Mouse (Mus musculus) CH12.LX (cell line): ENCODE data around the gene Dct. TPM values are rescaled to one million over a fixed set of nuclear protein-coding genes. Genes with fewer than 3 reads are reported as not detected.

ENCODE experiments used
- DNase-seq: peaks from one replicate; pipeline ENCODE4 v3.0.0-alpha.2; 2013; ENCODE audit errors: extremely low read depth
- H3K27ac ChIP-seq: 2 replicates; pipeline ENCODE4 v1.5.1; 2012; ENCODE audit warnings: low read depth, mild to moderate bottlenecking, control low read depth, moderate library complexity; ENCODE audit not compliant: insufficient read depth
- H3K27me3 ChIP-seq: replicated peaks from 2 replicates; pipeline ENCODE3; 2012; ENCODE audit warnings: inconsistent platforms
- H3K36me3 ChIP-seq, 2 experiments: replicated peaks in 1 of 2; 2 replicates each; pipeline versions ENCODE3 to v1.6.1; 2012; ENCODE audit warnings: inconsistent platforms in 1 of 2, low read length in 1 of 2, mild to moderate bottlenecking in 1 of 2, mixed read lengths in 1 of 2, moderate library complexity in 1 of 2; ENCODE audit not compliant: control insufficient read depth in 1 of 2, insufficient read depth in 1 of 2
- H3K4me1 ChIP-seq, 2 experiments: 2 replicates each; pipeline ENCODE4 v1.6.1; 2012; ENCODE audit warnings: inconsistent platforms in 1 of 2, moderate library complexity in 1 of 2; ENCODE audit not compliant: insufficient read depth in 2 of 2, control insufficient read depth in 1 of 2
- H3K4me2 ChIP-seq: 2 replicates; pipeline ENCODE4 v1.6.1; 2012; ENCODE audit warnings: low read depth, mild to moderate bottlenecking, control low read depth; ENCODE audit not compliant: poor library complexity, insufficient read depth, severe bottlenecking
- H3K4me3 ChIP-seq, 3 experiments: fragments of 150-350 bp in 1 of 3; sonication (generic) in 1 of 3; replicated peaks in 1 of 3; 2 replicates each; pipeline versions ENCODE3 to v1.5.1; 2011 to 2012; ENCODE audit warnings: low read depth in 2 of 3, low read length in 2 of 3, mild to moderate bottlenecking in 2 of 3, moderate library complexity in 2 of 3, control low read depth in 1 of 3, improper control_type of control experiment in 1 of 3, inconsistent platforms in 1 of 3, mixed read lengths in 1 of 3; ENCODE audit not compliant: poor library complexity in 1 of 3
- H3K79me2 ChIP-seq: replicated peaks from 2 replicates; pipeline ENCODE4 v1.6.1; 2012; ENCODE audit warnings: mild to moderate bottlenecking, moderate library complexity; ENCODE audit not compliant: control insufficient read depth, poor library complexity, insufficient read depth, severe bottlenecking; ENCODE audit errors: extremely low read depth
- H3K9ac ChIP-seq: 2 replicates; pipeline ENCODE4 v1.6.1; 2012; ENCODE audit warnings: low read depth, mild to moderate bottlenecking, control low read depth, moderate library complexity; ENCODE audit not compliant: insufficient read depth
- H3K9me3 ChIP-seq: replicated peaks from 2 replicates; pipeline ENCODE3; 2012; ENCODE audit warnings: low read length, inconsistent platforms, mixed read lengths
- CHD2 ChIP-seq: IDR thresholded peaks from 2 replicates; pipeline ENCODE4 v1.6.1; 2011; ENCODE audit warnings: low read length, improper control_type of control experiment
- CTCF ChIP-seq, 2 experiments: IDR thresholded peaks in 1 of 2; conservative IDR thresholded peaks in 1 of 2; 2 replicates each; pipeline ENCODE4 v1.5.1; 2011 to 2012; ENCODE audit warnings: low read depth in 2 of 2, low read length in 2 of 2, improper control_type of control experiment in 1 of 2, inconsistent platforms in 1 of 2, mild to moderate bottlenecking in 1 of 2, moderate library complexity in 1 of 2
- ELF1 ChIP-seq: IDR thresholded peaks from 2 replicates; pipeline ENCODE4 v1.6.1; 2014; ENCODE audit warnings: low read depth, mild to moderate bottlenecking, inconsistent platforms, low read length, improper control_type of control experiment
- EP300 ChIP-seq: IDR thresholded peaks from 2 replicates; pipeline ENCODE4 v1.6.1; 2011; ENCODE audit warnings: low read length, improper control_type of control experiment
- ETS1 ChIP-seq: conservative IDR thresholded peaks from 2 replicates; pipeline ENCODE4 v1.6.1; 2012; ENCODE audit warnings: low read depth, mild to moderate bottlenecking, inconsistent platforms, low read length, improper control_type of control experiment, moderate library complexity
- GABPA ChIP-seq: IDR thresholded peaks from 2 replicates; pipeline ENCODE4 v1.6.1; 2012; ENCODE audit warnings: low read depth, low read length, improper control_type of control experiment, inconsistent platforms; ENCODE audit not compliant: insufficient replicate concordance
- HCFC1 ChIP-seq: IDR thresholded peaks from 2 replicates; pipeline ENCODE4 v1.6.1; 2012; ENCODE audit warnings: low read depth, mild to moderate bottlenecking, inconsistent platforms, low read length, improper control_type of control experiment
- JUN ChIP-seq: IDR thresholded peaks from 2 replicates; pipeline ENCODE4 v1.6.1; 2011; ENCODE audit warnings: low read depth, mild to moderate bottlenecking, low read length, improper control_type of control experiment, moderate library complexity; ENCODE audit not compliant: insufficient read depth
- MXI1 ChIP-seq: IDR thresholded peaks from 2 replicates; pipeline ENCODE4 v1.6.1; 2011; ENCODE audit warnings: mild to moderate bottlenecking, low read depth, low read length, improper control_type of control experiment
- NELFE ChIP-seq: IDR thresholded peaks from 2 replicates; pipeline ENCODE4 v1.6.1; 2011; ENCODE audit warnings: low read depth, low read length, improper control_type of control experiment
- PAX5 ChIP-seq: IDR thresholded peaks from 2 replicates; pipeline ENCODE4 v1.6.1; 2012; ENCODE audit warnings: low read length, inconsistent platforms, mixed read lengths
- POLR2AphosphoS2 ChIP-seq: IDR thresholded peaks from 2 replicates; pipeline ENCODE4 v1.6.1; 2011; ENCODE audit warnings: low read depth, low read length, improper control_type of control experiment
- RAD21 ChIP-seq: IDR thresholded peaks from 2 replicates; pipeline ENCODE4 v1.6.1; 2011; ENCODE audit warnings: low read depth, mild to moderate bottlenecking, low read length, improper control_type of control experiment, moderate library complexity
- SIN3A ChIP-seq: IDR thresholded peaks from 2 replicates; pipeline ENCODE4 v1.6.1; 2012; ENCODE audit warnings: low read length, improper control_type of control experiment, inconsistent platforms
- SMC3 ChIP-seq: IDR thresholded peaks from 2 replicates; pipeline ENCODE4 v1.6.1; 2011; ENCODE audit warnings: low read depth, low read length, improper control_type of control experiment
- TBP ChIP-seq: conservative IDR thresholded peaks from 2 replicates; pipeline ENCODE4 v1.6.1; 2011; ENCODE audit warnings: low read depth, low read length, improper control_type of control experiment
- TCF12 ChIP-seq: IDR thresholded peaks from 2 replicates; pipeline ENCODE4 v1.6.1; 2014; ENCODE audit warnings: low read depth, mild to moderate bottlenecking, inconsistent platforms, low read length, improper control_type of control experiment
- UBTF ChIP-seq: IDR thresholded peaks from 2 replicates; pipeline ENCODE4 v1.6.1; 2012; ENCODE audit warnings: low read depth, mild to moderate bottlenecking, inconsistent platforms, low read length, improper control_type of control experiment, moderate library complexity
- USF2 ChIP-seq: conservative IDR thresholded peaks from 2 replicates; pipeline ENCODE4 v1.6.1; 2011; ENCODE audit warnings: low read depth, low read length, improper control_type of control experiment
- ZC3H11A ChIP-seq: IDR thresholded peaks from 2 replicates; pipeline ENCODE4 v1.6.1; 2012; ENCODE audit warnings: low read depth, mild to moderate bottlenecking, inconsistent platforms, low read length, improper control_type of control experiment
- dilution Hi-C: fragments of 300-500 bp; cut with MboI; formaldehyde crosslinking; loops from 2 replicates; pipeline ENCODE4 v1.14.3; 2020; ENCODE audit warnings: low sequenced_read_pairs; ENCODE audit not compliant: extremely low pct_unique_long_range_greater_than_20kb, extremely low pct_ligation_motif_present
- in situ Hi-C: fragments of 300-500 bp; cut with MboI; formaldehyde crosslinking; loops from 3 replicates; pipeline ENCODE4 v1.14.3; 2019; ENCODE audit warnings: low sequenced_read_pairs, low pct_ligation_motif_present, low pct_unique_long_range_greater_than_20kb, mixed read lengths
- polyA plus RNA-seq: library from polyadenylated mRNA; unstranded; fragments of >175 nt; gene quantifications from 2 replicates; pipeline ENCODE4 v1.2.1, GENCODE M21; 2012; ENCODE audit warnings: low read depth; ENCODE audit not compliant: insufficient read length
- total RNA-seq, 2 experiments: library from RNA; depleted of rRNA; stranded (reverse); fragments of 300-350 nt in 1 of 2; fragments of >200 nt in 1 of 2; gene quantifications; 2 replicates each; pipeline ENCODE4 v1.2.3; 2012 to 2014

Dct gene
- total and polyA plus RNA-seq, 3 experiments = 0.34 TPM; not detected in 2

- dilution Hi-C loops = no loop called here
- Histone ChIP-seq H3K27ac (no peak overlapping the region), H3K79me2 (no peaks in the 10 kb centered on the region), H3K9me3 (no peaks in the 10 kb centered on the region), H3K4me3 (no peak overlapping the region)
- in situ Hi-C loops = loop anchor here (25.0 kb wide), 1 partner anchor 568 kb away; no protein-coding TSS in a partner anchor
- DNase-seq = no peak
- TF ChIP-seq POLR2AphosphoS2 (no peak), RAD21 (no peak), CHD2 (no peak), ZC3H11A (no peak), EP300 (no peak), GABPA (no peak), CTCF (conservative IDR thresholded peaks at IDR 0.05 in 1 of 2, IDR thresholded peaks at IDR 0.05 in 1 of 2; ENCODE audit: low read depth in 2 of 2, low read length in 2 of 2) (no peak), NELFE (no peak), UBTF (no peak), JUN (no peak), SMC3 (no peak), SIN3A (no peak), HCFC1 (no peak)
- TF ChIP-seq, all 38 proteins: peak for 0
- Histone ChIP-seq H3K4me2 (peak overlapping the region; percentile 15; the same call in 1 of the 2 replicates), H3K4me1 (peaks cover 5 to 6% of the 10 kb centered on the region in 2 experiments; a peak in 2 of 4 replicates), H3K27me3 (no peaks in the 10 kb centered on the region), H3K36me3 (no peaks in the 10 kb centered on the region), H3K9ac (no peak overlapping the region)
Measured at GRCm38 (mm10) chr14:118019314-118019713, 32.7 kb downstream of the Dct start.

DNA sequence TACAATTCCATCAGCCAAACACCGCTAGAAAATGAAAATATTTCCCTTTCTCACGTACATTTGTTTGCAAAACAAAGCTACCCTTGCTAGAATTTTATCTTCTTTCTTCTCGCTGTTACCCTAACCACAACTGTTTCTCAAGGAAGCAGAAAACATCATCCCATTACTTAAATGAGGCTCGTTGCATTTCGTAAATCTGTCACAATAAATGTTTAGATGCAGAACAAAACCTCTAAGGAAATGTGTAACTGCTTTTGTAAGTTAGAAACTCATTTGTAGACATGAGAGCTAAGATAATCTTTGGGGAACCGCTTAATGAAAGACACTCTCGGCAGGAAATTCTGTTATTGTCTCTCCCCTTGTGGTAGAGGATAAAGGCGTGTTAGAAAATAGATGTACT, 38.8 kb downstream of the Dct start:
- Histone ChIP-seq H3K4me1 (no peaks in the 10 kb centered on the region), H3K27me3 (no peaks in the 10 kb centered on the region), H3K36me3 (no peaks in the 10 kb centered on the region), H3K9ac (no peak overlapping the region), H3K9me3 (no peaks in the 10 kb centered on the region), H3K79me2 (no peaks in the 10 kb centered on the region), H3K4me2 (no peak overlapping the region), H3K27ac (no peak overlapping the region), H3K4me3 (no peak overlapping the region)
- no peak for DNase-seq
- TF ChIP-seq PAX5 = no peak
- no peak for TF ChIP-seq USF2
- TF ChIP-seq ETS1 = no peak
- no peak for TF ChIP-seq MXI1
- no peak for TF ChIP-seq UBTF
- TF ChIP-seq TBP = no peak
- TF ChIP-seq TCF12 = no peak
- no peak for TF ChIP-seq ELF1
- TF ChIP-seq JUN = no peak
- no peak for TF ChIP-seq GABPA
- TF ChIP-seq HCFC1 = no peak
- dilution Hi-C loops = no loop called here
- in situ Hi-C loops = loop anchor here (25.0 kb wide), 1 partner anchor 574 kb away; no protein-coding TSS in a partner anchor
